In the genomic region with DNA sequence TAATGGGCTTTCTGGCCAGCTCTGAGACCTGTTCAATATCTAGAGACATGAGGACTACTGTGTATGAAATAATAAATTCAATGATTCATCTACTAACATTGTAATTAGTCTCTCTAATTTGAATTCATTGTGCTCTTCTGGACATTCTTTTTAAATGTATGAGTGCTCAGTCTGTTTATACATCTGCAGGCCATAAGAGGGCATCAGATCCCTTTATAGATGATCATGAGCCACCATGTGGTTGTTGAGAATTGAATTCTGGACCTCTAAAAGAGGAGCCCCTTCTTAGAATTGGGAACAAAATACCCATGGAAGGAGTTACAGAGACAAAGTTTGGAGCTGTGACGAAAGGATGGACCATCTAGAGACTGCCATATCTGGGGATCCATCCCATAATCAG, we compare ENCODE assay signal across 10 mouse cellular contexts.
DNase-seq lines count a peak whose midpoint lies in the region; ATAC-seq and TF ChIP-seq lines count a peak whose summit lies in the region.
"Had no signal": no experiment of that assay in that cellular context is flagged by ENCODE, and none has a peak within 500 bp of the region (broad histone marks: within the 10 kb centered on the region; RNA-seq: fewer than 3 reads in every experiment).

No protein-coding gene starts in this region.

- TF ChIP-seq POLR2A in heart, adult 2 months (IDR thresholded peaks at IDR 0.05; ENCODE audit: insufficient read depth, low read depth, low read length) = no peak

- no peaks in the 10 kb centered on the region for H3K4me1 ChIP-seq in heart, adult 2 months (ENCODE audit: control insufficient read depth, insufficient read depth, low read length)
- H3K4me1 ChIP-seq in midbrain, embryonic 15.5 days = no peaks in the 10 kb centered on the region
- H3K4me1 ChIP-seq in midbrain, embryonic 11.5 days (ENCODE audit: control insufficient read depth, insufficient read depth, low read length) = no peaks in the 10 kb centered on the region
- H3K4me1 ChIP-seq in stomach, postnatal 0 days (replicated peaks; ENCODE audit: control insufficient read depth, insufficient read depth) = no peaks in the 10 kb centered on the region

- H3K27me3 ChIP-seq in heart, adult 2 months (ENCODE audit: control insufficient read depth, insufficient read depth, low read length) = no peaks in the 10 kb centered on the region
- H3K27me3 ChIP-seq in midbrain, embryonic 15.5 days (replicated peaks) = no peaks in the 10 kb centered on the region
- H3K27me3 ChIP-seq in midbrain, embryonic 11.5 days (ENCODE audit: control insufficient read depth, insufficient read depth, low read length) = no peaks in the 10 kb centered on the region
- H3K27me3 ChIP-seq in stomach, postnatal 0 days (ENCODE audit: control insufficient read depth, insufficient read depth, low read length) = no peaks in the 10 kb centered on the region

- TF ChIP-seq EP300 in heart, adult 2 months (IDR thresholded peaks at IDR 0.05; ENCODE audit: insufficient read depth, low read depth, low read length) = no peak
- TF ChIP-seq EP300 in stomach, postnatal 0 days (optimal IDR thresholded peaks at IDR 0.05) = no peak

- intact Hi-C loops in heart, adult 2 months (cut with DNase I) = loop anchor here (5.0 kb wide), 3 partner anchors 345 to 655 kb away; no protein-coding TSS in a partner anchor
- intact Hi-C loops in heart, postnatal 25 days (cut with DNase I) = loop anchor here (2.0 to 5.0 kb wide), 2 partner anchors 345 to 392 kb away; no protein-coding TSS in a partner anchor

- 52% methylated on average over 1 of the region's 1 CpGs for WGBS in heart, adult 2 months
- WGBS in midbrain, embryonic 15.5 days = 43% methylated on average over 1 of the region's 1 CpGs
- 50% methylated on average over 1 of the region's 1 CpGs for WGBS in midbrain, embryonic 11.5 days
- 67% methylated on average over 1 of the region's 1 CpGs for WGBS in stomach, postnatal 0 days

- DNase-seq in heart, adult 2 months = no peak
- DNase-seq in heart, postnatal 25 days (ENCODE audit: low spot score) = no peak
- DNase-seq in midbrain, embryonic 11.5 days (ENCODE audit: low spot score, missing footprints) = no peak
- peak; percentile 46 for DNase-seq in embryo, embryonic 10 days (ENCODE audit: low spot score)
- DNase-seq in stomach, postnatal 0 days (ENCODE audit: low spot score) = no peak
- DNase-seq in testis, postnatal 14 days (ENCODE audit: low spot score) = no peak
- no peak for DNase-seq in spleen, postnatal 10 days (ENCODE audit: low spot score in 2 of 2)

- no peaks in the 10 kb centered on the region for H3K36me3 ChIP-seq in heart, adult 2 months (ENCODE audit: control insufficient read depth, insufficient read depth, low read length)
- no peaks in the 10 kb centered on the region for H3K36me3 ChIP-seq in midbrain, embryonic 15.5 days (replicated peaks)
- H3K36me3 ChIP-seq in midbrain, embryonic 11.5 days (ENCODE audit: control insufficient read depth, insufficient read depth, low read length) = no peaks in the 10 kb centered on the region
- no peaks in the 10 kb centered on the region for H3K36me3 ChIP-seq in stomach, postnatal 0 days (ENCODE audit: control insufficient read depth, insufficient read depth, low read length)

- no peaks in the 10 kb centered on the region for H3K79me2 ChIP-seq in heart, adult 2 months (replicated peaks; ENCODE audit: control insufficient read depth, insufficient read depth, low read length)

- H3K27ac ChIP-seq in heart, adult 2 months = no peak overlapping the region
- H3K27ac ChIP-seq in midbrain, embryonic 15.5 days = no peak overlapping the region
- H3K27ac ChIP-seq in midbrain, embryonic 11.5 days (ENCODE audit: low read depth, low read length) = no peak overlapping the region
- H3K27ac ChIP-seq in stomach, postnatal 0 days (replicated peaks) = no peak overlapping the region
- H3K27ac ChIP-seq: liver, embryonic 14.5 days had no signal

- ATAC-seq in midbrain, embryonic 15.5 days (replicated peaks) = 0 out of 2 replicates have a peak, but pooled peaks have one; percentile 63
- no peak for ATAC-seq in midbrain, embryonic 11.5 days (ENCODE audit: low FRiP score)
- ATAC-seq in stomach, postnatal 0 days (ENCODE audit: low FRiP score, low TSS enrichment) = no peak
- ATAC-seq: hindbrain, embryonic 16.5 days had no signal

- H3K4me2 ChIP-seq in midbrain, embryonic 15.5 days = no peak overlapping the region
- H3K4me2 ChIP-seq in midbrain, embryonic 11.5 days = no peak overlapping the region
- H3K4me2 ChIP-seq in stomach, postnatal 0 days (replicated peaks; ENCODE audit: low read depth) = no peak overlapping the region

- H3K9ac ChIP-seq in heart, adult 2 months (ENCODE audit: low read depth, low read length) = no peak overlapping the region
- no peak overlapping the region for H3K9ac ChIP-seq in midbrain, embryonic 15.5 days
- H3K9ac ChIP-seq in midbrain, embryonic 11.5 days (ENCODE audit: low read length) = no peak overlapping the region
- no peak overlapping the region for H3K9ac ChIP-seq in stomach, postnatal 0 days (ENCODE audit: low read length)
- H3K9ac ChIP-seq: liver, embryonic 14.5 days had no signal

- no peak overlapping the region for H3K4me3 ChIP-seq in heart, adult 2 months
- H3K4me3 ChIP-seq in midbrain, embryonic 15.5 days = no peak overlapping the region
- H3K4me3 ChIP-seq in midbrain, embryonic 11.5 days (ENCODE audit: low read depth, low read length) = no peak overlapping the region
- no peak overlapping the region for H3K4me3 ChIP-seq in stomach, postnatal 0 days (ENCODE audit: low read depth, low read length)

- TF ChIP-seq CTCF in heart, adult 2 months (IDR thresholded peaks at IDR 0.05) = peak; percentile 64
- TF ChIP-seq CTCF in stomach, postnatal 0 days (IDR thresholded peaks at IDR 0.05; ENCODE audit: low read depth) = peak; percentile 75

- H3K9me3 ChIP-seq in midbrain, embryonic 15.5 days = no peaks in the 10 kb centered on the region
- no peaks in the 10 kb centered on the region for H3K9me3 ChIP-seq in midbrain, embryonic 11.5 days (ENCODE audit: control insufficient read depth, low read length)
- H3K9me3 ChIP-seq in stomach, postnatal 0 days (ENCODE audit: control insufficient read depth, low read length) = no peaks in the 10 kb centered on the region
